Comparison of ENCODE assay signal across 15 mouse cellular contexts in the genomic region with DNA sequence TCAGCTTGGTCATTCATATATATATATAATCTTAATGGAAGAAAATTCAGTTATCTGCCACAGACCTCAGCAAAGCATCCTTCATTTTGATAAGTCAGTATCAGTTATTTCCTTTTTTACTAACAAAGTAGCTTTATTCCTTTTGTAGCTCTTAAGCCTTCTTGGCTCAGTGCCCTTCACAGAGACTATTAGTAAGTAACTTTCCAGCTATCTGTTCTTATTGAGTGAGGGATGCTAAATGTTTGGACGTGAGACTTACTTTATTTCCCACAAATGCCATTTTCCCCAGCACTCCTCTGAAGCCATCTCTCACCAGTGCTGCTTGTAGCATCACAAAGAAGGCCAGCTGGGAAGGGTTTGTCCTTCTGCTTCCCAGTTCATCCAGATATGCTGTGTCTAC.
"Had no signal": no experiment of that assay in that cellular context is flagged by ENCODE, and none has a peak within 500 bp of the region (broad histone marks: within the 10 kb centered on the region; RNA-seq: fewer than 3 reads in every experiment).

No protein-coding gene starts in this region.

- H3K27ac ChIP-seq: liver, embryonic 13.5 days; liver, embryonic 15.5 days; macrophage; midbrain, embryonic 13.5 days; midbrain, embryonic 15.5 days; neural tube, embryonic 12.5 days had no signal

- ATAC-seq: liver, postnatal 0 days; lung, postnatal 0 days; midbrain, embryonic 13.5 days; midbrain, embryonic 15.5 days had no signal

- H3K4me3 ChIP-seq: liver, embryonic 13.5 days; liver, embryonic 15.5 days; megakaryocyte, embryonic 14.5 days; midbrain, embryonic 13.5 days; midbrain, embryonic 15.5 days; neural tube, embryonic 12.5 days had no signal

- H3K9ac ChIP-seq: liver, embryonic 13.5 days; liver, embryonic 15.5 days; liver, postnatal 0 days; midbrain, embryonic 13.5 days; midbrain, embryonic 15.5 days; neural tube, embryonic 12.5 days had no signal

- DNase-seq: liver, embryonic 13.5 days; liver, postnatal 0 days; right cerebral cortex, postnatal 14 days; thymus, adult 18-20 months; thymus, postnatal 14 days; thymus, postnatal 36 days had no signal

- H3K36me3 ChIP-seq: liver, embryonic 13.5 days; liver, embryonic 15.5 days; midbrain, embryonic 13.5 days; midbrain, embryonic 15.5 days; neural tube, embryonic 12.5 days had no signal

- H3K9me3 ChIP-seq: liver, embryonic 13.5 days; liver, embryonic 15.5 days; megakaryocyte, embryonic 14.5 days; midbrain, embryonic 13.5 days; midbrain, embryonic 15.5 days; neural tube, embryonic 12.5 days had no signal

- H3K4me1 ChIP-seq: liver, embryonic 13.5 days; liver, embryonic 15.5 days; megakaryocyte, embryonic 14.5 days; midbrain, embryonic 15.5 days; neural tube, embryonic 12.5 days had no signal

- H3K27me3 ChIP-seq: liver, embryonic 13.5 days; liver, embryonic 15.5 days; megakaryocyte, embryonic 14.5 days; midbrain, embryonic 13.5 days; midbrain, embryonic 15.5 days; neural tube, embryonic 12.5 days had no signal

- H3K4me2 ChIP-seq: liver, embryonic 11.5 days; liver, embryonic 13.5 days; liver, embryonic 15.5 days; midbrain, embryonic 11.5 days; midbrain, embryonic 13.5 days; midbrain, embryonic 15.5 days; neural tube, embryonic 12.5 days had no signal
